Comparison of ENCODE assay signal across 18 mouse cellular contexts in the genomic region with DNA sequence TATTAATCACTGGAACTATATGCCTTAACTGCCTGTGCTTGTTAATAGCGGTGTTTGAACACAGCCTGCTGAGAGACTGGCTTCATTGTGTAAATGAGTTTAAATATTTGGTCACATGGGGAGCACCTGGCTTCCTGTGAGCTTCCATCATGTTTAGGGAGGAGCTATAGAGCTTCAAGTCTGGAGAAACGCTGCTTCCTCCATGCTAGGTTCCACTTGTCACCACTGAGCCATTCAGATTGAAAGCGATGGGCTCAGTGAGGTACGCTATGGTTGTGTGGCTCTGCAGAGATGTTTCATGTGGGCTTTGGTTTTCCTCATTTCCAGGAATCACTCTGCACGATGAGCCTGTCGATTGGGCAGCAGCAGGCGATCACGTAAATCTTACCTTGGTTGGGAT. TPM values are rescaled to one million over a fixed set of nuclear protein-coding genes. Genes with fewer than 3 reads are reported as not detected.
"Had no signal": no experiment of that assay in that cellular context is flagged by ENCODE, and none has a peak within 500 bp of the region (broad histone marks: within the 10 kb centered on the region; RNA-seq: fewer than 3 reads in every experiment).

No protein-coding gene starts in this region.

- DNase-seq: kidney, adult 8-10 months; kidney, postnatal 10 days; kidney, postnatal 36 days; left cerebral cortex, postnatal 4 days; lung, embryonic 14.5 days; retina, postnatal 1 day; right cerebral cortex, postnatal 25 days; thymus, adult 18-20 months; thymus, postnatal 36 days had no signal

- ATAC-seq: liver, embryonic 12.5 days; lung, postnatal 0 days; midbrain, embryonic 15.5 days had no signal

RNA-seq across cellular contexts. Expression of a gene that starts 19.1 kb away (rescaled TPM):
- total RNA-seq: layer of hippocampus, postnatal 14 days; left cerebral cortex, postnatal 4 days had no signal
- polyA plus RNA-seq: limb, embryonic 12.5 days; limb, embryonic 15.5 days; lung, embryonic 14.5 days; macrophage; myocyte; neural tube, embryonic 13.5 days had no signal
